Mouse (Mus musculus) stomach, postnatal 0 days (tissue): ENCODE measurements around the gene Dpy19l3. TPM values are rescaled to one million over a fixed set of nuclear protein-coding genes. Genes with fewer than 3 reads are reported as not detected.
A peak's percentile ranks its signal among the peaks of the same experiment; 100 is the strongest.

Source experiments
- ATAC-seq: fragments of 200-750 bp; cut with Nextera tagmentation; 2 replicates; pipeline ENCODE4 v1.8.0; 2017; ENCODE audit not compliant: low FRiP score, low TSS enrichment
- DNase-seq: peaks from one replicate; pipeline ENCODE4 v3.0.0-alpha.2; 2016; ENCODE audit warnings: low spot score
- H3K27ac ChIP-seq: fragments of 300-500 bp; sonication (generic); replicated peaks from 2 replicates; pipeline ENCODE4 v1.5.1; 2014; ENCODE audit warnings: mild to moderate bottlenecking, control low read depth
- H3K27me3 ChIP-seq: fragments of 300-500 bp; sonication (generic); 2 replicates; pipeline ENCODE4 v1.6.1; 2014; ENCODE audit warnings: low read length; ENCODE audit not compliant: control insufficient read depth, insufficient read depth
- H3K36me3 ChIP-seq: fragments of 300-500 bp; sonication (generic); 2 replicates; pipeline ENCODE4 v1.6.1; 2014; ENCODE audit warnings: low read length, mixed read lengths; ENCODE audit not compliant: control insufficient read depth, insufficient read depth
- H3K4me1 ChIP-seq: fragments of 300-500 bp; sonication (generic); replicated peaks from 2 replicates; pipeline ENCODE4 v1.6.1; 2014; ENCODE audit warnings: antibody characterized with exemption; ENCODE audit not compliant: control insufficient read depth, insufficient read depth
- H3K4me2 ChIP-seq: fragments of 300-500 bp; sonication (generic); replicated peaks from 2 replicates; pipeline ENCODE4 v1.6.1; 2014; ENCODE audit warnings: low read depth, mild to moderate bottlenecking, control low read depth, moderate library complexity
- H3K4me3 ChIP-seq: fragments of 300-500 bp; sonication (generic); 2 replicates; pipeline ENCODE4 v1.5.1; 2014; ENCODE audit warnings: low read depth, low read length, control low read depth
- H3K9ac ChIP-seq: fragments of 300-500 bp; sonication (generic); 2 replicates; pipeline ENCODE4 v1.6.1; 2014; ENCODE audit warnings: mild to moderate bottlenecking, low read length, control low read depth, mixed read lengths
- H3K9me3 ChIP-seq: fragments of 300-500 bp; sonication (generic); 2 replicates; pipeline ENCODE4 v1.6.1; 2016; ENCODE audit warnings: low read length; ENCODE audit not compliant: control insufficient read depth
- CTCF ChIP-seq: IDR thresholded peaks from 2 replicates; pipeline ENCODE4 v1.5.1; 2016; ENCODE audit warnings: antibody characterized with exemption, low read depth, mild to moderate bottlenecking, moderate library complexity
- EP300 ChIP-seq: optimal IDR thresholded peaks from 2 replicates; pipeline ENCODE3; 2016; ENCODE audit warnings: antibody characterized with exemption
- WGBS: fragments of 180-500 bp; shearing (Covaris S2); extraction: QIAGEN DNeasy Blood & Tissue Kit; methylation state at CpG from one replicate; pipeline ENCODE4 v1.1.7; 2014; 5-methylcytosine and 5-hydroxymethylcytosine counted together
- polyA plus RNA-seq: library from polyadenylated mRNA; unstranded; fragments of >200 nt; fragmentation: Nextera tagmentation; extraction: Ambion mirVana; gene quantifications from 2 replicates; pipeline ENCODE4 v1.2.1, GENCODE M21; 2015

Gene Dpy19l3
- polyA plus RNA-seq, 1 experiment from 2014 or later, result 7.9 TPM

- Histone ChIP-seq H3K9ac (no peak overlapping the region), H3K27me3 (no peaks in the 10 kb centered on the region), H3K4me3 (no peak overlapping the region), H3K9me3 (no peaks in the 10 kb centered on the region), H3K27ac (no peak overlapping the region), H3K4me2 (no peak overlapping the region), H3K4me1 (no peaks in the 10 kb centered on the region), H3K36me3 (peaks cover 31% of the 10 kb centered on the region)
- peak; percentile 24 for DNase-seq
- TF ChIP-seq CTCF (peak; percentile 75), EP300 (no peak)
- 64% methylated on average over 6 of the region's 6 CpGs for WGBS
- no peak for ATAC-seq
Observed at GRCm38 (mm10) chr7:35636229-35636628, 118.0 kb downstream of the Dpy19l3 start.

Other genes starting within 250 kb of the Dpy19l3 start
- gene Tdrd12, start 216.7 kb downstream of the Dpy19l3 start, polyA plus RNA-seq, result 0.19 and 0.47 TPM in 2 replicates
- 60.8 and 68.9 TPM in 2 replicates for gene Nudt19, start 198.2 kb downstream of the Dpy19l3 start, polyA plus RNA-seq
- 0.28 and 0.48 TPM in 2 replicates for gene Rgs9bp, start 168.9 kb downstream of the Dpy19l3 start, polyA plus RNA-seq
- gene Ankrd27, start 168.2 kb downstream of the Dpy19l3 start, polyA plus RNA-seq, result 17.0 and 17.3 TPM in 2 replicates
- gene Pdcd5, start 106.9 kb downstream of the Dpy19l3 start, polyA plus RNA-seq, result 190 and 196 TPM in 2 replicates
- 6.8 and 7.5 TPM in 2 replicates for gene Zfp507, start 48.5 kb upstream of the Dpy19l3 start, polyA plus RNA-seq